Mouse (Mus musculus): ENCODE results near the gene Rab3il1. TPM values are rescaled to one million over a fixed set of nuclear protein-coding genes. Genes with fewer than 3 reads are reported as not detected.

The Rab3il1 gene
- polyA plus RNA-seq, 1 experiment: 4.5 TPM

GRCm38 (mm10) chr19:9989884-9990256, 11.6 kb upstream of the Rab3il1 start:
- H3K79me3 ChIP-seq (ENCODE audit: low read depth): peaks cover 4% of the 10 kb centered on the region
- H3K4me3 ChIP-seq (ENCODE audit: insufficient read depth, poor library complexity, severe bottlenecking): no peak overlapping the region
- no peak for TF ChIP-seq USF1 (IDR thresholded peaks at IDR 0.05; ENCODE audit: low read depth)
- no peak for TF ChIP-seq CEBPB (IDR thresholded peaks at IDR 0.05; ENCODE audit: low read depth)
- no peak for TF ChIP-seq MAX (IDR thresholded peaks at IDR 0.05)
- no peak for TF ChIP-seq MYOG (IDR thresholded peaks at IDR 0.05; ENCODE audit: control insufficient read depth, extremely low read depth, insufficient read length)
- TF ChIP-seq FOSL1 (IDR thresholded peaks at IDR 0.05; ENCODE audit: insufficient read depth, low read length, poor library complexity, severe bottlenecking): no peak
- TF ChIP-seq CTCF (IDR thresholded peaks at IDR 0.05; ENCODE audit: control insufficient read depth, insufficient read depth, insufficient read length): no peak
- no peak for TF ChIP-seq MYOD1 (IDR thresholded peaks at IDR 0.05; ENCODE audit: control insufficient read depth, insufficient read length, low read depth)
- H3K27me3 ChIP-seq (ENCODE audit: control insufficient read depth, insufficient read depth, insufficient read length): no peaks in the 10 kb centered on the region
- peaks cover 12% of the 10 kb centered on the region for H3K36me3 ChIP-seq (ENCODE audit: control insufficient read depth, insufficient read depth)
- H3K79me2 ChIP-seq (ENCODE audit: control insufficient read depth, insufficient read depth): peaks cover 7% of the 10 kb centered on the region
- no peak overlapping the region for H3ac ChIP-seq (ENCODE audit: control insufficient read depth, insufficient read length, low read depth)

GRCm38 (mm10) chr19:9991304-9991703, 10.2 kb upstream of the Rab3il1 start:
- TF ChIP-seq CTCF (IDR thresholded peaks at IDR 0.05; ENCODE audit: control insufficient read depth, insufficient read depth, insufficient read length): peak; percentile 64
- no peak for TF ChIP-seq USF1 (IDR thresholded peaks at IDR 0.05; ENCODE audit: low read depth)
- H3K79me3 ChIP-seq (ENCODE audit: low read depth): no peaks in the 10 kb centered on the region
- H3K27me3 ChIP-seq (ENCODE audit: control insufficient read depth, insufficient read depth, insufficient read length): no peaks in the 10 kb centered on the region
- H3K36me3 ChIP-seq (ENCODE audit: control insufficient read depth, insufficient read depth): no peaks in the 10 kb centered on the region
- H3K4me3 ChIP-seq (ENCODE audit: insufficient read depth, poor library complexity, severe bottlenecking): no peak overlapping the region
- no peak overlapping the region for H3ac ChIP-seq (ENCODE audit: control insufficient read depth, insufficient read length, low read depth)
- H3K79me2 ChIP-seq (ENCODE audit: control insufficient read depth, insufficient read depth): no peaks in the 10 kb centered on the region

- TF ChIP-seq MAX (IDR thresholded peaks at IDR 0.05) (no peak), MYOG (IDR thresholded peaks at IDR 0.05; ENCODE audit: control insufficient read depth, extremely low read depth, insufficient read length) (no peak)
- no peaks in the 10 kb centered on the region for H3K79me3 ChIP-seq (ENCODE audit: low read depth)
- no peak overlapping the region for H3ac ChIP-seq (ENCODE audit: control insufficient read depth, insufficient read length, low read depth)
- H3K4me3 ChIP-seq (ENCODE audit: insufficient read depth, poor library complexity, severe bottlenecking): no peak overlapping the region
- H3K79me2 ChIP-seq (ENCODE audit: control insufficient read depth, insufficient read depth): no peaks in the 10 kb centered on the region
- H3K36me3 ChIP-seq (ENCODE audit: control insufficient read depth, insufficient read depth): no peaks in the 10 kb centered on the region
- no peaks in the 10 kb centered on the region for H3K27me3 ChIP-seq (ENCODE audit: control insufficient read depth, insufficient read depth, insufficient read length)
Measured at GRCm38 (mm10) chr19:9992011-9992958, 9.2 kb upstream of the Rab3il1 start.

- Histone ChIP-seq H3ac (ENCODE audit: control insufficient read depth, insufficient read length, low read depth) (no peak overlapping the region), H3K79me3 (ENCODE audit: low read depth) (no peaks in the 10 kb centered on the region), H3K79me2 (ENCODE audit: control insufficient read depth, insufficient read depth) (no peaks in the 10 kb centered on the region), H3K4me3 (ENCODE audit: insufficient read depth, poor library complexity, severe bottlenecking) (no peak overlapping the region), H3K36me3 (ENCODE audit: control insufficient read depth, insufficient read depth) (no peaks in the 10 kb centered on the region), H3K27me3 (ENCODE audit: control insufficient read depth, insufficient read depth, insufficient read length) (no peaks in the 10 kb centered on the region)
- TF ChIP-seq MYOD1 (IDR thresholded peaks at IDR 0.05; ENCODE audit: control insufficient read depth, insufficient read length, low read depth) (no peak), CEBPB (IDR thresholded peaks at IDR 0.05; ENCODE audit: low read depth) (peak; percentile 12), FOSL1 (IDR thresholded peaks at IDR 0.05; ENCODE audit: insufficient read depth, low read length, poor library complexity, severe bottlenecking) (no peak), USF1 (IDR thresholded peaks at IDR 0.05; ENCODE audit: low read depth) (no peak), MAX (IDR thresholded peaks at IDR 0.05) (no peak), MYOG (IDR thresholded peaks at IDR 0.05; ENCODE audit: control insufficient read depth, extremely low read depth, insufficient read length) (no peak), CTCF (IDR thresholded peaks at IDR 0.05; ENCODE audit: control insufficient read depth, insufficient read depth, insufficient read length) (peak; percentile 66)
Measured at GRCm38 (mm10) chr19:9993036-9993656, 8.3 kb upstream of the Rab3il1 start.

GRCm38 (mm10) chr19:9997204-9998062, 4.0 kb upstream of the Rab3il1 start:
- H3ac ChIP-seq (ENCODE audit: control insufficient read depth, insufficient read length, low read depth): no peak overlapping the region
- H3K36me3 ChIP-seq (ENCODE audit: control insufficient read depth, insufficient read depth): no peaks in the 10 kb centered on the region
- H3K79me3 ChIP-seq (ENCODE audit: low read depth): no peaks in the 10 kb centered on the region
- H3K27me3 ChIP-seq (ENCODE audit: control insufficient read depth, insufficient read depth, insufficient read length): no peaks in the 10 kb centered on the region
- H3K4me3 ChIP-seq (ENCODE audit: insufficient read depth, poor library complexity, severe bottlenecking): no peak overlapping the region
- no peaks in the 10 kb centered on the region for H3K79me2 ChIP-seq (ENCODE audit: control insufficient read depth, insufficient read depth)
- peak; percentile 62 for TF ChIP-seq MYOD1 (IDR thresholded peaks at IDR 0.05; ENCODE audit: control insufficient read depth, insufficient read length, low read depth)
- no peak for TF ChIP-seq FOSL1 (IDR thresholded peaks at IDR 0.05; ENCODE audit: insufficient read depth, low read length, poor library complexity, severe bottlenecking)

All from C2C12 (cell line).